Mouse (Mus musculus): ENCODE measurements around the gene Tmx1. TPM values are rescaled to one million over a fixed set of nuclear protein-coding genes. Genes with fewer than 3 reads are reported as not detected.
A peak's percentile ranks its signal among the peaks of the same experiment; 100 is the strongest.

Gene Tmx1
- polyA plus RNA-seq, 1 experiment from 2014 or later = 73.9 TPM

GRCm38 (mm10) chr12:70495282-70495922, 42.5 kb downstream of the Tmx1 start:
- no peak overlapping the region for H3K4me2 ChIP-seq (ENCODE audit: low read depth, low read length)
- H3K4me3 ChIP-seq (ENCODE audit: low read depth, low read length) = no peak overlapping the region
- no peak overlapping the region for H3K27ac ChIP-seq (replicated peaks; ENCODE audit: low read depth, low read length)
- peak; percentile 53 for DNase-seq (ENCODE audit: low spot score)
- 45% methylated on average over 4 of the region's 4 CpGs for WGBS
- H3K9ac ChIP-seq (ENCODE audit: low read depth, low read length) = no peak overlapping the region
- H3K27me3 ChIP-seq (replicated peaks; ENCODE audit: control insufficient read depth, insufficient read depth, low read length) = no peaks in the 10 kb centered on the region
- peaks cover 8% of the 10 kb centered on the region for H3K4me1 ChIP-seq (ENCODE audit: control insufficient read depth, insufficient read depth, low read length)
- no peaks in the 10 kb centered on the region for H3K36me3 ChIP-seq (ENCODE audit: control insufficient read depth, insufficient read depth, low read length)
- 0 out of 2 replicates have a peak, but pooled peaks cover 4% of the 10 kb centered on the region for H3K9me3 ChIP-seq (ENCODE audit: control insufficient read depth, low read length)
- no peak for ATAC-seq (ENCODE audit: low read depth)

GRCm38 (mm10) chr12:70498091-70498490, 45.2 kb downstream of the Tmx1 start:
- Histone ChIP-seq H3K36me3 (ENCODE audit: control insufficient read depth, insufficient read depth, low read length) (no peaks in the 10 kb centered on the region), H3K27me3 (replicated peaks; ENCODE audit: control insufficient read depth, insufficient read depth, low read length) (no peaks in the 10 kb centered on the region), H3K9ac (ENCODE audit: low read depth, low read length) (no peak overlapping the region), H3K4me1 (ENCODE audit: control insufficient read depth, insufficient read depth, low read length) (peaks cover 8% of the 10 kb centered on the region), H3K4me3 (ENCODE audit: low read depth, low read length) (no peak overlapping the region), H3K27ac (replicated peaks; ENCODE audit: low read depth, low read length) (no peak overlapping the region), H3K4me2 (ENCODE audit: low read depth, low read length) (no peak overlapping the region), H3K9me3 (ENCODE audit: control insufficient read depth, low read length) (0 out of 2 replicates have a peak, but pooled peaks cover 4% of the 10 kb centered on the region)
- DNase-seq (ENCODE audit: low spot score) (no peak), ATAC-seq (ENCODE audit: low read depth) (no peak)
- WGBS = 71% methylated on average over 3 of the region's 3 CpGs

GRCm38 (mm10) chr12:70505971-70506370, 53.1 kb downstream of the Tmx1 start:
- no peaks in the 10 kb centered on the region for H3K36me3 ChIP-seq (ENCODE audit: control insufficient read depth, insufficient read depth, low read length)
- H3K4me2 ChIP-seq (ENCODE audit: low read depth, low read length) = no peak overlapping the region
- DNase-seq (ENCODE audit: low spot score) (no peak), ATAC-seq (ENCODE audit: low read depth) (no peak)
- no peak overlapping the region for H3K27ac ChIP-seq (replicated peaks; ENCODE audit: low read depth, low read length)
- 65% methylated on average over 5 of the region's 5 CpGs for WGBS
- no peaks in the 10 kb centered on the region for H3K4me1 ChIP-seq (ENCODE audit: control insufficient read depth, insufficient read depth, low read length)
- no peaks in the 10 kb centered on the region for H3K27me3 ChIP-seq (replicated peaks; ENCODE audit: control insufficient read depth, insufficient read depth, low read length)
- no peak overlapping the region for H3K9ac ChIP-seq (ENCODE audit: low read depth, low read length)
- H3K9me3 ChIP-seq (ENCODE audit: control insufficient read depth, low read length) = no peaks in the 10 kb centered on the region
- no peak overlapping the region for H3K4me3 ChIP-seq (ENCODE audit: low read depth, low read length)

- Histone ChIP-seq H3K27me3 (replicated peaks; ENCODE audit: control insufficient read depth, insufficient read depth, low read length) (no peaks in the 10 kb centered on the region), H3K4me1 (ENCODE audit: control insufficient read depth, insufficient read depth, low read length) (no peaks in the 10 kb centered on the region), H3K4me2 (ENCODE audit: low read depth, low read length) (no peak overlapping the region), H3K4me3 (ENCODE audit: low read depth, low read length) (no peak overlapping the region), H3K9me3 (ENCODE audit: control insufficient read depth, low read length) (no peaks in the 10 kb centered on the region), H3K27ac (replicated peaks; ENCODE audit: low read depth, low read length) (no peak overlapping the region), H3K9ac (ENCODE audit: low read depth, low read length) (no peak overlapping the region), H3K36me3 (ENCODE audit: control insufficient read depth, insufficient read depth, low read length) (no peaks in the 10 kb centered on the region)
- ATAC-seq (ENCODE audit: low read depth) (no peak), DNase-seq (ENCODE audit: low spot score) (no peak)
- WGBS = 62% methylated on average over 5 of the region's 5 CpGs
Observed at GRCm38 (mm10) chr12:70512023-70512422, 59.1 kb downstream of the Tmx1 start.

- no peak overlapping the region for H3K9ac ChIP-seq (ENCODE audit: low read depth, low read length)
- H3K4me2 ChIP-seq (ENCODE audit: low read depth, low read length) = no peak overlapping the region
- H3K27me3 ChIP-seq (replicated peaks; ENCODE audit: control insufficient read depth, insufficient read depth, low read length) = no peaks in the 10 kb centered on the region
- WGBS = 83% methylated on average over 2 of the region's 2 CpGs
- no peak overlapping the region for H3K27ac ChIP-seq (replicated peaks; ENCODE audit: low read depth, low read length)
- DNase-seq (ENCODE audit: low spot score) (no peak), ATAC-seq (ENCODE audit: low read depth) (no peak)
- H3K9me3 ChIP-seq (ENCODE audit: control insufficient read depth, low read length) = no peaks in the 10 kb centered on the region
- H3K4me1 ChIP-seq (ENCODE audit: control insufficient read depth, insufficient read depth, low read length) = no peaks in the 10 kb centered on the region
- H3K36me3 ChIP-seq (ENCODE audit: control insufficient read depth, insufficient read depth, low read length) = no peaks in the 10 kb centered on the region
- no peak overlapping the region for H3K4me3 ChIP-seq (ENCODE audit: low read depth, low read length)
Observed at GRCm38 (mm10) chr12:70512431-70512830, 59.5 kb downstream of the Tmx1 start.

Other genes starting within 250 kb of the Tmx1 start
- gene Pygl, start 221.6 kb upstream of the Tmx1 start, polyA plus RNA-seq (2014; fragmentation: Nextera tagmentation; extraction: Ambion mirVana) = 22.2 and 23.4 TPM in 2 replicates
- gene Trim9, start 105.5 kb upstream of the Tmx1 start, polyA plus RNA-seq (2014; fragmentation: Nextera tagmentation; extraction: Ambion mirVana) = 2.0 and 2.5 TPM in 2 replicates

Data from embryonic facial prominence, embryonic 14.5 days (tissue).